Mouse (Mus musculus) cerebellum, adult 18-20 months (tissue): ENCODE data around the gene Iqcf3.

Experiments
- DNase-seq, 2 experiments: peaks; one replicate each; pipeline ENCODE4 v3.0.0; 2021

The Iqcf3 gene

DNA sequence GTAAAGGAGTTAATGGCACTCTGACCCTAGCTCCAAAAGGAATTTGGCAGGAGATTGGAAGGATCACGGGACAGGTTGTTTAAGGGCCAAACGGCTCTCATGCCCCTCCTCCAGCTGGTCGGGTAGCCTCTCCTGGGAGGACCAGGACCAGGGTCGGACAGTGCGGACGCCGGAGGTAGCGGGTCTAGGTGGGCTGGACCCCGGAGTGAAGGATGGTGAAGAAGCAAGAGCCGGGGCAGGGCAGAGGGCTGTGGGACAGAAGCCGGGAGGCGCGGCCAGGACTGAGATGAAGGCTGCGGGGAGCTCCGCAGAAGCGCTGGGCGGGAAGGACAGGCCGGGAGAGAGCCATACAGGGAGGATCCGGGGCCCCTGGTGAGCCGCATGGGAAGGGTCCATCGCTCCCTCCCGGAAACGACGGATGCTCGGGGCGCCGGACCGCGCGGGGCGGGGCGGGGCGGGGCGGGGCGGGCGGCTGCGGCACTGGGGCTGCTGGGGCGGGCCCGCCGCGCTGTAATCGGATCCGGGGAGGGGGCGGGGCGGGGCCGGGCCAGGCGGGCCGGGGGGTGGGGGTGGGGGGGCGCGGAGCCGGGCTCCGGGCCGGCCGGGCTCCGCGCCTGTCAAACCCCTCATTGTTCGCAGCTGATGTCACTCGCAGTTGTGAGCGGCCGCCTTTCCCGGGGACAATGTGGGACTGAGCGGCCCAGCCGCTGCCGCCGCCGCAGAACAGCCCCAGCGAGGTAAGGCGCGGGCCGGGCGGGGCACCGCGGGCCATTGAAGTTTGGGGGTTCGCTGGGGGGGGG is 108.0 kb downstream of the Iqcf3 start, which contains the start of gene Pcbp4:
Gene Pcbp4, plus strand, starts transcription at position 21 of the 800 bp plus-strand sequence.
- DNase-seq = peak; percentile 66 to 76
